Mouse (Mus musculus): ENCODE data around the gene Col25a1.

Col25a1 gene

DNA sequence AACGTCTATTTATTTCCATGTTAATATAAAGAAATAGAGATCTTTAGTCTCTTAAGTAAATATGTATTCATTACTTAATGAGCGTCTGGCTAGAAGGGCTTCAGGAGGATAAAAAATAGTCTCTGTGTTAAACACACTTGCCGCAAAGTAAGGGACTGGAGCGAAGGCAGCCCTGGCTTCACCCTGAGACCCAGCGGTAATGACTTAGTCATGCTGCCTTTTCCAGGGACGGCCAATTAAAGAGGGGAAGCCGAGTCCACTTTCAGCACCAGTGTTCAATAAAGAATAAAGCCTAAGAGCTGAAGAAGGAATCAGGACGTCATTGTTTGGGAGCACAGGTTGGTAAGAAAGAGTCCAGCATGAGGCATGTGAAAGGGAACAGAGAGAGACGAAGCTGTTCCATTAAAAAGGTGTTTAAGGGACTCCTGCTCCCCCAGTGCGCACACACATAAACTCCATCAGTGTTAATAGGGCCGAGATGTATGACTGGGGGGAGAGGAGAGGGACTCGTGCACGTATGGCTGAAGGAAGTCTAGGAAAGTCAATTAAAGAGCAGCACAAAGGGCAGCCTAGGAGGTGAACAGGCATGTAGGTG, 30.1 kb downstream of the Col25a1 start:
- DNase-seq: no peak

DNA sequence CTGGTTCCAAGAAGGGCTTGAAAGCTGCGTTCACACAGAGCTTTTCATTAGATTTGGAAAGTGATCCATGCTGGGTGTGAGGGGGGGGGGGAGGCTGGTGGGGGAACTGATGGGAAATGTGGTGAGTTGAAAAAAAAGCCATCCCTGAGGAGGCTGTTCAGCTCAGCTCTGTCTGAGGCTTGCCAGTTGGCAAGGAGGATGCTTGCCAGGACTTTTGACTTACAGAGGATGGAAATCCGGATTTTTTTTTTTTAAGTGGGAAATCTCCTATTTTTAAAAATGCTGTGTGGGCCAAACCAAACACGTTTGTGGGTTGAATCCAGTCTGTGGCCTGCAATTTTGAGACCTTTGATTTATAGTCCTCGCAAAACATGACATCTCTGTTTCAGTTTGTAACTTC, 35.6 kb downstream of the Col25a1 start:
- DNase-seq: no peak

DNA sequence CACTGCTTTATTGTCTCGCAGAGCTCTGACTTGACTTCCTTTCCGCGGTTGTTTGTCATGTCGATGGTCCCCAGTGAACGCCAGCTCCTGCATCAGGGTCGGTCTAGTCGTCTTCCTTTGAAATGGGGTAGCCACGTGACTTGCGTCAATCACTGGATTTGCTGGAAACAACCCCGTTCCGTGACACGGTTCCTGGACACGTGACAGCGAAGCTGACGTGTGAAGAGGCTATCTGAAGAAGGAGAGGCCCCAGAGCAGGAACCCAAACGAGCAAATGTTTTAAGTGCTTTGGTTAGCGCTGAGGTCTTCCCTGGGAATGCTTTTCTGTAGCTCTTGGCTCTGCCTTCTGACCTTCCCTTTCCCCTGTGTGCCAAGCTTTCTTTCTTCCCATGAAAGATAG, 41.5 kb downstream of the Col25a1 start:
- no peak for DNase-seq

DNA sequence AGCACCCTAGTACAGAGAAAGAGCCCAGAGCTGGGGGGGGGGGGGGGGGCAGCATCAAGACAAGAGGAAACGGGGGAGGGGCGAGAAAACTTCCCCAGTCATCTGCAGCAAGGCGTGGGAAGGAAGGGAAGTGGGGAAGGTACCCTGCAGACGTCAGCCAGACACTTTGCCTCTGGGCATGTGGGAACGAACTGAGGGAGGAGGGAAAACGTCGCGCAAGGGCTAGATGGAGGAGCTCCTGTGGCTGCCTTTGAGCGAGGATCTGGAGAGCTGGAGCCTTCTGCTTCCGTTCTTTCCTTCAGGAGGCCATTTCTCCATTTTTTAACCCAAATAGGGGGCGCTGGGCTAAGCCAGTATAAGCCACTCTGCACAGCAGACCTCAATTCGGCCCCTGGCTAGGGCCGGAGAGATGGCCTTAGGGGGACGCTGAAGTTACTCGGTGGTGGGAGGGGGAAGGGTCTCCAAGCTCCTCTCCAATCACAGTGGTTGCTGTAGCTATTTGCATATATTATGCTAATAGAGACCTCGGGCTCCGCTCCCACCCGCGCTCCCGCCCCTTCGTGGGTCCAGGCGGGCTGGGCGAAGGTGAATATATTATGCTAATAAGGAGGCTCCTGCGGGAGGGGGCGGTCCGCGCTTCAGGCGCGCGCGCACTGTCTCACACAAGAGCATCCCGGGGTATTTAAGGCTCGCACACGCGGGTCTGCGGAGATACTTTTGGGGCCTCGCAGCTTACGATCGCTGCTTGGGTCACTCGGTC, 49.1 kb downstream of the Col25a1 start:
- peak; percentile 72 to 78 for DNase-seq

DNA sequence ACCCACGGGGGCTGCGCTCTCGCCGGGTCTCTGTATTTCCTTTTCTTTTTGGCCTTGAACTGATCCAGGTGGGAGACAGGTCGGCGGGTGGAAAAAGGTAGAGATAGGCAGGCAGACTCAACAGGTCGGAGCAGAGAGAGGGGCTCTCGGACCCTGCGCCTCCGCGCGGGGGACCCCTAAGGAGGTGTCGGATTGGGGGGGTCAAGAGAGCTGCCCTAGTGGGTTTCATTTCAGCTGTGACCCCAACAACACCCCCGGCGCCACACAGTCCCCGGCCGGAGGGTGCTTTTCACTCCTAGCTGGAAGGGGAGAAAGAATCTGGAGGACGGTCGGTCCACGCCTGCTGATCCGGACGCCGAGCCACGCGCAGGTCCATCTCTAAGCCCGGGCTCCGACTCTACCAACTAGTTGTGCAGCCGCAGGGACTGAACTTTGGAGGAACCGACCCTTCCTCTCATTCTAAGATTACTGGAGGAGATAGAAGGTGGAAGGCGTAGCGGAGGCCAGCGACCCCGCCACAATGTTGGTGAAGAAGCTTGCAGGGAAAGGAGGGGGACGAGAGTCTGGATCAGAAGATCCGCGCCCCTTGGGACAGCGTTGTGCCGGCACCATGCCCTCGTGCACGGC, 49.8 kb downstream of the Col25a1 start:
- peak; percentile 20 to 27 for DNase-seq

DNA sequence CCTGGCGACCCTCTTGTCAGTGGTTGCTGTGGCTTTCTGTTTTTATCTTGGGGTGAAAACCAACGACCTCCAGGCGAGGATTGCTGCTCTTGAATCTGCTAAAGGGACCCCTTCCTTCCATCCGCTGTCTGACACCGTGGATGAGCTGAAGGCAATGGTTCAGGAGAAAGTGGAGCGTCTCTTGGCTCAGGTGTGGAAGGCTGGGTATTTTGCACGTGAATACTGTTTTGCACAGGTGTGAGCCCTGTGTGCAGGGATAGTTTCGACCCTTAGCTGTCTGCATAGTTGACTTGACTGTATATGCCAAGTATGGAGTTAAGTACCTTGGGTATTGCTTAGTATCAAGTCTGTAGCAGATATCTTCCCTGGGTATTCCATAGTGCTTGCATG, 50.3 kb downstream of the Col25a1 start:
- no peak for DNase-seq

DNA sequence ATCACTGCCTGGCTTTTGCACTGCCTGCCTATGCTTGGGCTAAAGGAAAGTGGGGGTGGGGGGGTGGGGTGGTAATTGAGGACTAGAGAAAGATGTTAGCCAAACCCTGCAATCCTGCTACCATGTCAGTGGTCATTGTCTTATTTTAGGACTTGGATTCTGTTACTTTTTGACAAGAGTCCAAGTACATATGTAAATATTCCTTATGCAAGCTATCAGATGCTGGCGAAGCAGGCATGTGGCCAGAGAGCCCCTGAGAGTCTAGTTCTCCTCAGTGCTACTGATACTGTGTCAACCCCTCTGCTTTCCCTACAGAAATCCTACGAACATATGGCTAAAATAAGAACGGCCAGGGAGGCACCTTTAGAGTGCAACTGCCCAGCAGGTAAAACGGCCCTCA, 51.1 kb downstream of the Col25a1 start:
- DNase-seq: peak in 1 of 2 experiments; percentile 6

DNA sequence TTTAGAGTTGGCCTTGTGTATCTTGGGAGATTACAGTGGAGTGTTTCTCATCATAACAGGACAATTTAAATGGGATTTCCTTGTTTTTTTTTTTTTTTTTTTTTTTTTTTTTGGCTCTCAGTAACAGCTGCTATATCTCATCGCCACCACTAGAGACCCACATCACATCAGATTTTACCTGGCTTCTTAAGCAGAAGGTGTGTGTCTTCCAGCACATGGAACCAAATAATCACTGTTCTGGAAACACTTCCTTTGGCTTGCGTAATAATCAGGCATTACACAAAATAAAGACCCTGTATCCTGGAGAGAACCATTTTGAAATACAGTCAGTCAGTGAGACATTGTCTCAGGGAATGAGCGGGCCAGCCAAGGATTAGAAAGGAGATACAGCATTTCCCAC, 53.8 kb downstream of the Col25a1 start:
- peak; percentile 17 to 23 for DNase-seq

DNA sequence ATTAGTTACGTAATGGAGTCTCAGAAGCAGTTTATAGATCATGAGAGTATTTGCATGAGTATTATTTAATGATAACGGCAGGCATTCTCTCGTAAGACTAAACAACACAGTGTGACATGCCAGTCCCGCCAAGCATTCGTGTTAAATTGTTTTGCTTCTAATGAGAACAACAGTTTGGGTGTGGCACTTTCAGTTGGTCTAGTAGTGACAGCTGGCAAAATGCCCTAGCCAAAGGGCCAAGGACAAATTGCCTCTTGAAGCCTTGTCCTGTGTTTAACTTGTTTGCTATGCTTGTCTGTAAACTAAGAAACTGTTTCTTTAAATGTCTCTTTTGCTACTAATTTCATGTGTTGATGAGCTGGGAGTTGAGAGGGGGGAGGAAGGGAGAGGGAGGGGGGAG, 56.3 kb downstream of the Col25a1 start:
- no peak for DNase-seq

DNA sequence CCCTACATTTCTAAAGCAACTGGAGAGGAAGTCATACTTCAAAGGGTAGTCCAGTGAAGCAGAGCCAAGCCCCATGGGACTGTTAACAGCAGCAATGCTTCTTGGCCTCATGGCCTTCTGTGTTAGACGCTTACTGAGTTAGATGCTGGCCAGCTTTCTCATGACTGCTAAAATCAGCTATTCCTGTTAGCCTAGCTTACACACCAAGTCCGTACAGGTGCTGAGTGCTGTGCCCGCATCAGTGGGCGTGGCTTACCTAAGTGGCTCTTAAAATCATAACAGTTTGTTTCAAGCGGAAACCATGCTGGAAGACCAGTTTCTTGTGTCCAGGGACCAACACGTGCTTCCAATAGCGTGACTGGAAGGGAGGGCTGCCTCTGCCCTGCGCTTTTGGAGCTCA, 62.1 kb downstream of the Col25a1 start:
- DNase-seq: no peak

DNA sequence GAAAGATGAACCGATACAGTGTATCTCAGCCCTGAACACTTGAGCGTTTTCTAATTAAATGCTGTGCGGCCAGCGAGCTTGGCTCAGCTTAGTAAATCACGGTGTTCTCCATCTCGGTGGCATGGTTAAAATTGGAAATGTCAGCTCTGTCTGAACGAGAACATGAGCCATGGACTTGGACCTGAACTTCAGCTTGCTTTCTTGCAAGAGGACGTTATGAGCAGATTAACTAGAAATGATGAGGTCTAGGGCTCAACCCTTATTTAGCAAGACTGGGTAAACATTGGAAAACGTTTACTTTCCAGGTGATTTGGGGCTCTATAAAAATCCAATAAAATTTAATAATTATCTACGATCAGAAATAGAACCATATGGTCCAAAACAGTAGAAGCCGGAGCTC, 83.3 kb downstream of the Col25a1 start:
- DNase-seq: peak in 1 of 2 experiments; percentile 6

DNA sequence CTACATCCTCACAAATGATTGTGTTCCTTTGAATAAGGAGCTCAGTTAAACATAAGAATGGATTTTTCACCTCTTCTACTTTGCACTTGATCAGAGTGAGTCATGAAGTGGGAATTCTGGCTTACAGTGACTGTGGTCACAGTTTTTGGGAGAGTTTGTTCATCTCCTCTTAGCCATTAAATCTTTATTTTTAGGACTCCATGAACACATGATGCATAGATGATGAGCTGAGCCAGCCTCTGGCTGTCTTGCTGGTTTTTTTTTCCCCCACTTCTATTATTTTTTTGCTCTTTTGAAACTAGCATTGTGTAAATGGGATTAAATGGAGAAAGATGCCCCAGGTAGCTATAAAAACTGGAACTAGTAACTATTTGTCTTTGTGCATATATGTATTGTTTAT, 84.8 kb downstream of the Col25a1 start:
- DNase-seq: no peak

DNA sequence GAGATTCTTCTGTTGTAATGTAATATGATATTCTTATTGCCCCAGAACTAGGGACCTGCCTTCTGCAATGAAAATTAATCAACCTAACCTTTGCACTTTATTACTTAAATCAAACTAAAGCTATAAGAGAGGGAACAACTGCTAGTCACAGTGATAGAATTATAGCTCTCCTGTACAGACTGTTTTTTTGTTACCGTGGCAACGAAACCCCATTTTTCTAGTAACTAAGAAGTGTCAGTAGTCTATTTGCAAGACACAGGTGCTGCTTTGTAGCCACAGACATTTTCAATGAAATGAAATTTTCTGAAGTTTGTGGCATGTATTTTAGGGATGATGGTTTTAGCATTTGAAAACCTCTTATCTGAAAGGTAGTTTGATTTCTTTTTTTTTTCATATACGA, 85.3 kb downstream of the Col25a1 start:
- no peak for DNase-seq

DNA sequence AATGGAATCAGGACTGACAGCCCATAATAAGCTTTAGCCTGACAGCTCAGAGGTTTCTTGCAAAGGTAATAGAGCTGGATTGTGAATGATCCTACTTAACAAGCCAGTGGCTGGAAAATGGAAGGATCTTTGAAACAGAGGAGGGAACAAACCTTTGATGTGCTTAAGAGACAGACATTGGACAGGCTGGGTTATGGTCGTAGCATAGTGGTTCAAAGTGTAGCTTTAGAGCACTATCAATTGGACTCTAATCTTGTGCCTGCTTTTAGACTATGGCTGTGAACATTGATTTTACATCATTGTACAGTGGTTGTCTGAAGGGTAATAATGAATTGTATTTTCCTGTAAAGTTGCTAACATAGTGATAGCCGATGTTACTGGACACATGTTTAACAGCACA, 86.4 kb downstream of the Col25a1 start:
- no peak for DNase-seq

DNA sequence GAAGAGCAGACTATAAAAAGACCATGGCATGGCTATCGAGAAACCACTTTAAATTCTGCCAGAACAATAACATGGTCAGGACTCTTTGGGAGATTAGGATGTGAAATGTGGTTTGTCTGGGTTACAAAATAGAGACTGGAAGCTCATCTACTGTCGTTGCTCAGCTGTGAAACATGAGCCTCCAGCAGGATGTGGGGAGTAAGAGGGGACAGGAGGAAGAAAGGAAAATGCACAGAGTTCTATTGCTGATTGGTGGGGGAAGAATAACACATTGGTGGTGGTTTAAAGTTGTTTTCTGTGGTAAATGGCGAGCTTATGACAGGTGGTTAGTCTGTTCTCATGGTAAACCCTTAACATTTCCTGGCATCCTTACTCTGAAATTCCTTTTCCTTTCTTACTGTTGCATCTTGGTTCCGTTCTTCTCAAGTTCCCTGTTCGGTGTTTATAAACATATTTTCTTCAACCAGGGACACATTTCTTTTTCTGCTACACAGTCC, 87.0 kb downstream of the Col25a1 start:
- no peak for DNase-seq

DNA sequence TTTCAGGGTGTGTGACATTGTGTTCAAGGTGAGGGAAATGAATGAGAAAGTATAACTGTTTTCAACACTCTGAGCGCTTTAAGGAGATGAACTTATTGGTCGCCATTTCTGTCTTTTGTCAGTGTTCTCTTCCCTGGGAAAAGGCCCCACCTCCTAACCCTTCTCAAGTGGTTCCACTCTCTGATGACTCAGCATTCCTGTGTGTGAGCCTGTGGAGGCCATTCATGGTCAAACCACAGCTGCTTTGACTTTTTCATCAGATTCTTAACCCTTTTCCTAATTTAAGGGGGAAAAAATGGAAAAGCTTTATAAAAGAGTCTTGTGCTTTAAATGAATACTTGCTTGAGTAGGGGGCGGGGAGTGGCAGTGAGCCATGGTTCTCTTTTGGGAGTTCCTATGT, 89.5 kb downstream of the Col25a1 start:
- no peak for DNase-seq

DNA sequence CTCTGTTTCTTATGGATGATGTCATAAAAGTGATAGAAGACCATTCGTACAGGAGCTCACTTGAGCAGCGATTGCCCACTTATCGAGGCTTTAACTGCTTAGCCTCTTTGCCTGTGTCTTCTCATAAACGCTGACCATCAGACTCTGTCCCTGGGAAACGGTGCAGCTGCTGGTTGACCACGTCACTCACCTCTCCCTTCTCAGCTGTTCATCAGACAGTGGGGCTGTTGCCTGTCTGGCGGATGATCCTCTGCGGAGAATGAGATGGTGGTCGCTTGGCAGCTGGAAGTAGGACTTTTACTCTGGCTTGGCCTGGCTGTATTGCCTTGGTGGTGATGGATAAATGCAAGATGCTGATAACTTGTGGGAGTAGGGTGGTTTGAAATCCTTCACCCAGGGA, 96.9 kb downstream of the Col25a1 start:
- DNase-seq: no peak

DNA sequence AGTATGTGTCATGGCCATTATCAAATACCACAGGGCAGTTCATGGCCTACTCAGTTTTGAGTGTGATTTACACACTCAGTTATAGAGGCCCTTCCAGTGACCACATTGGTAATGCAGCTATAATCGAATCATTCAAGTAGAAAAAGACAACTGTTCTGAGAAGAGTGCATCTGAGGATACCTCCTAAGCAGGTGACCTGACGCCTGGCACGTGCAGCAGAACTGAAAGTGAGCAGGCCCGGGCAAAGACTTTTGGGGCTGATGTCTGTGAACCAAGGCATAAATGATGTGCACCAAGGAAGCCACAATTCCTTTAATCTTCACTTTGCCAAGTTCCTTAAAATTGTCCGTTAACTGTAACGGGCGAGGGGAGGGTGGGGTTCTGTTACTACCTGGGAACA, 101.6 kb downstream of the Col25a1 start:
- DNase-seq: no peak

DNA sequence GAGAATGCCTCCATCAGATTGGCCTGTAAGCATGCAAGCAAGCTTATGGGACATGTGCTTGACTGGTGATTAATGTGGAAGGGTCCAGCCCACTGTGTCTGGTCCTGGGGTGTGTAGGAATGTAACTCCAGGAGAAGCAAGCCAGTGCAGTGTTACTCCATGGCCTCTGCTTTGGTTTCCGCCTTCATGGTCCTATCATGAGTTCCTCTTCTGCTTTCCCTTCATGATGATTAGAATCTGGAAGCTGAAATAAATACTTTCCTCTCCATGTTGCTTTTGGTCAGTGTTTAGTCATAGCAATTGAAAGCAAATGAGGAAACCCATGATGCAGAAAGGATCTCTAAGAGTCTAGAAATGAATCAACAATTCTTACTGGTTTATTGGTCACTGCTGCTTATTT, 103.9 kb downstream of the Col25a1 start:
- DNase-seq: no peak

DNA sequence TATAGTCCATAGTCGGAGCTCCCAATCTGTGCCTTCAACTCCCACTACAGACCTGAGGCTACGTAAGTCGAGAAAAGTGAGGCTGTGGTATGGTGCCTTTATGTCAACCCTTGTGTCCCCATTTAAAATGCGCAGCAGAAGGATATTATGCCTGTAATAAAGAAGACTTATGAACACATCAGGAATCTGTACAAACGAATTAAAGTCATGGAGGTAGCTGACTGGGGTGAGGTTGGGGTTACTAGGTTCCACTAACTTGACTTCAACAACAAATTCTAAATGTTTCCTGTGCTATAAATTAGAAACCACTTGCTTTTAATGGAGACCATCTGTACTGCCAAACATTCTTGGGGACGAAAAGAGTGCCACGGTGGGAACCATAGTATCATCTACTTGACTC, 104.8 kb downstream of the Col25a1 start:
- no peak for DNase-seq

DNA sequence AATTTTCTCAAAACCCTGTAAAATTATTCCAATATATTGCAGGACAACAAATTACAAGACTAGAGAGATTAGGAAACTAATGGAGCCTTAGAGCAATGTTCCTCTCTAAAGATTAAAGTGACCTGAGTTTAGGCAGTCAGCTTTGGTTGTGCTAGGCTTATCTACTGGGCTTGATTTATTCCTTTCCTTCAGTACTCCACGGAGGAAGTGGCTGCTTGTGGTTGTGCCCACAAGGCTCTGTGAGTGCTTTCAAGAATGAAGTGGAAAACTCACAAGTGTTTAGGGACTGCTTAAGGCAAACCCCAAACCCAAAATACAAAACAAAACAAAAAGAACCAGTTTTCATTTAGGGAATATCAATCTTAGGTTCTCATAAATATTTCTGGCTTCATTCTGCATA, 106.6 kb downstream of the Col25a1 start:
- no peak for DNase-seq

DNA sequence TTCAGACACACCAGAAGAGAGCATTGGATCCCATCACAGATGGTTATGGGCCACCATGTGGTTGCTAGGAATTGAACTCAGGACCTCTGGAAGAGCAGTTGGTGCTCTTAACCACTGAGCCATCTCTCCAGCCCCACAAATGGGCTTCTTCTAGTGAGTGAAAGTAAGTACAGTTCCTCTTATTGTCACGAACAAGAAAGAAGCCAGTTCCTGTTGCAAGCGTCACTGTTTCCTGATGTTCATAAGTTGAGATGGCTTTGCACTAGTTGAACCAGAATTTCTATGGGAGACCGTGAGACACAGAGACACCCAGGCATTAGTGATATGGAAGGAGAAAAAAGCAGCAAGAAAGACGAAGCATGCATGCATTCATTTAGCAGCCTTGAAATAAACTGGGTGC, 110.6 kb downstream of the Col25a1 start:
- no peak for DNase-seq

DNA sequence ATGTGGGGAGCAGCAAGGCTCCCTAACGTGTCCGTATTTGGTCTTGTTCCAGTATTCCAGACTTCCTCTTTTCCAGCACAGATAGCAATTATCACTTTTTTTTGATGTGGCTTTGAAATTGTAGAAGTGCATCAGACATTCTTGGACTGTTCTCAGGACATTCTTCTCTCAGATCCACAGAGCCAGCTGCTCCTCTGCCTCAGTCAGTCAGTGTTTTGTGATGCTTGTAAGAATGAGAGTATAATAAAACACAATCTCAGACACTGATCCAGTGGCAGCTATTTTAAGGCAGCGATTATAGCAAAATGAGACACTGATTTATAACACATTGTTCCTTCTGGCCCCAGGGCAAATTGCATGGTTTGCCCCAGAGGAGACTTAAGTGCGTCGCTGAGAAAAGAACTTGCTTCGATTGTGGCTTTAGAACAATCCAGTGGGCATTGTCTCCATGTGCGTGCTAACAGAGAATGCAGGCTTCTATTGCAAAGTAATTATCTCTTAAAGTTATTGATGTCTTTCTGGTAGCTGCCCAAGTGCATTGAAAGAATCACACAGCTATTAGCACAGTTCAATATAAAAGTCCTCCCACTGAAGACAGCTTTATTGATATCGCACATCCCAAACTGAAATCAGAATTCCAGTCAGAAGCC, 111.5 kb downstream of the Col25a1 start:
- no peak for DNase-seq

DNA sequence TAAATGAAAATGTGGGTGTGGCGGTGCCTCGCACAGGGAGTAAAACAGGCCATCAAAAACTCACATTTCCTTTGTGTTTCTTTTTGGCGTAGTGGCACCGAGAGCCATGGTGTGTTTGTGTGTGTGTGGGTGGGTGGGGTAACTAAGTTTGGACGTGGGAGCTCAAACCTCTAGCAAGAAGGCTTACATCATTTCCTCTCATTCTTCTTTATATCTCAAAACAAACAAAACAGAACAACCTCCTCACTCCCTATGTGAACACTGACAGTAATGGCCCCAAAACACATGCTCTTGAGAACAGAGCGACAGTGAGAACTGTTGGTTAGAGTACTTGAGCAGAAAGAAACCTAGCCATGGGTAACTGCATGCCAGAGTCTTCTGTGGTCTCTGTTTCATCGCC, 121.1 kb downstream of the Col25a1 start:
- DNase-seq: no peak
